Mouse (Mus musculus): ENCODE results near the gene 1520401A03Rik.
"Not testable (repeated sequence)": the region's sequence is repeated elsewhere in the genome, so short reads cannot be mapped to it uniquely, and the experiment has no call there.

1520401A03Rik gene

GRCm38 (mm10) chr17:23722376-23723125 is at the start of gene 1520401A03Rik:
Gene 1520401A03Rik (minus strand): TSS chr17:23722783.
- DNase-seq (ENCODE audit: low spot score) = no peak

GRCm38 (mm10) chr17:23772219-23772556 is 49.6 kb upstream of the 1520401A03Rik start:
- DNase-seq (ENCODE audit: low spot score) = not testable (repeated sequence)

- DNase-seq (ENCODE audit: low spot score) = peak; percentile 99
Measured at GRCm38 (mm10) chr17:23771284-23772218, 49.0 kb upstream of the 1520401A03Rik start, which contains the start of gene Flywch1. Gene Flywch1 (minus strand): TSS chr17:23771602.

- DNase-seq (ENCODE audit: low spot score) = no peak
Measured at GRCm38 (mm10) chr17:23770896-23771283, 48.3 kb upstream of the 1520401A03Rik start.

GRCm38 (mm10) chr17:23770493-23770892 is 47.9 kb upstream of the 1520401A03Rik start:
- DNase-seq (ENCODE audit: low spot score) = no peak

- no peak for DNase-seq (ENCODE audit: low spot score)
Measured at GRCm38 (mm10) chr17:23762976-23763375, 40.4 kb upstream of the 1520401A03Rik start.

GRCm38 (mm10) chr17:23761155-23761554 is 38.6 kb upstream of the 1520401A03Rik start:
- DNase-seq (ENCODE audit: low spot score) = no peak

GRCm38 (mm10) chr17:23760231-23760630 is 37.6 kb upstream of the 1520401A03Rik start:
- no peak for DNase-seq (ENCODE audit: low spot score)

GRCm38 (mm10) chr17:23758801-23759200 is 36.2 kb upstream of the 1520401A03Rik start:
- no peak for DNase-seq (ENCODE audit: low spot score)

- DNase-seq (ENCODE audit: low spot score) = no peak
Measured at GRCm38 (mm10) chr17:23757581-23757980, 35.0 kb upstream of the 1520401A03Rik start.

- DNase-seq (ENCODE audit: low spot score) = no peak
Measured at GRCm38 (mm10) chr17:23755689-23756088, 33.1 kb upstream of the 1520401A03Rik start.

GRCm38 (mm10) chr17:23749400-23750191 is 27.0 kb upstream of the 1520401A03Rik start:
- DNase-seq (ENCODE audit: low spot score) = no peak

GRCm38 (mm10) chr17:23748631-23749391 is 26.2 kb upstream of the 1520401A03Rik start:
- DNase-seq (ENCODE audit: low spot score) = peak; percentile 81

GRCm38 (mm10) chr17:23748026-23748425 is 25.4 kb upstream of the 1520401A03Rik start:
- no peak for DNase-seq (ENCODE audit: low spot score)

GRCm38 (mm10) chr17:23747471-23747870 is 24.9 kb upstream of the 1520401A03Rik start:
- no peak for DNase-seq (ENCODE audit: low spot score)

- no peak for DNase-seq (ENCODE audit: low spot score)
Measured at GRCm38 (mm10) chr17:23746767-23747166, 24.2 kb upstream of the 1520401A03Rik start.

- DNase-seq (ENCODE audit: low spot score) = no peak
Measured at GRCm38 (mm10) chr17:23746311-23746710, 23.7 kb upstream of the 1520401A03Rik start.

- DNase-seq (ENCODE audit: low spot score) = no peak
Measured at GRCm38 (mm10) chr17:23745301-23746251, 23.0 kb upstream of the 1520401A03Rik start, which contains the start of gene Kremen2. Gene Kremen2 (minus strand): TSS chr17:23745833.

- no peak for DNase-seq (ENCODE audit: low spot score)
Measured at GRCm38 (mm10) chr17:23744651-23745050, 22.1 kb upstream of the 1520401A03Rik start.

GRCm38 (mm10) chr17:23744076-23744475 is 21.5 kb upstream of the 1520401A03Rik start:
- DNase-seq (ENCODE audit: low spot score) = no peak

All from layer of hippocampus, adult 9-10 months (tissue).